Mouse (Mus musculus) inflammation-experienced regulatory T-cells, adult 6 months (primary cell): Measurements from ENCODE around the gene Cct8. TPM values are rescaled to one million over a fixed set of nuclear protein-coding genes. Genes with fewer than 3 reads are reported as not detected.

Source experiments
- ATAC-seq: one replicate; pipeline ENCODE4 v1.8.0; 2017
- polyA plus RNA-seq, 3 experiments: library from polyadenylated mRNA; unstranded; fragments of 100-300 nt; shearing (Covaris generic); gene quantifications; one replicate each; pipeline ENCODE4 v1.2.1; 2017

Cct8 gene
- polyA plus RNA-seq, 3 experiments from 2014 or later, result 400 to 466 (median 409) TPM

GRCm38 (mm10) chr16:87445110-87445509, 50.6 kb downstream of the Cct8 start:
- ATAC-seq, result no peak

- ATAC-seq, result no peak
Measured at GRCm38 (mm10) chr16:87444071-87444470, 51.6 kb downstream of the Cct8 start.

- ATAC-seq, result no peak
Measured at GRCm38 (mm10) chr16:87443245-87443644, 52.4 kb downstream of the Cct8 start.

- no peak for ATAC-seq
Measured at GRCm38 (mm10) chr16:87442291-87442690, 53.4 kb downstream of the Cct8 start.

- ATAC-seq, result peak; percentile 34
Measured at GRCm38 (mm10) chr16:87441089-87441488, 54.6 kb downstream of the Cct8 start.

- ATAC-seq, result peak; percentile 98
Measured at GRCm38 (mm10) chr16:87440184-87440686, 55.4 kb downstream of the Cct8 start, which contains the start of gene Rwdd2b. Gene Rwdd2b (minus strand): TSS chr16:87440573.

GRCm38 (mm10) chr16:87438697-87439096, 57.0 kb downstream of the Cct8 start:
- ATAC-seq, result no peak

- ATAC-seq, result no peak
Measured at GRCm38 (mm10) chr16:87437096-87437495, 58.6 kb downstream of the Cct8 start.

- ATAC-seq, result no peak
Measured at GRCm38 (mm10) chr16:87435411-87436205, 60.1 kb downstream of the Cct8 start.

- ATAC-seq, result no peak
Measured at GRCm38 (mm10) chr16:87434946-87435345, 60.7 kb downstream of the Cct8 start.

- no peak for ATAC-seq
Measured at GRCm38 (mm10) chr16:87434266-87434665, 61.4 kb downstream of the Cct8 start.

Other genes with a start within 250 kb of the Cct8 start
- 10 to 100 TPM; 15.0 to 20.7 (median 18.1) TPM for gene N6amt1, start 141.7 kb downstream of the Cct8 start, polyA plus RNA-seq
- 10 to 100 TPM; 29.4 to 30.9 (median 30.0) TPM for gene Ltn1, start 63.3 kb downstream of the Cct8 start, polyA plus RNA-seq
- gene Rwdd2b, start 55.3 kb downstream of the Cct8 start, polyA plus RNA-seq, result 10 to 100 TPM in 1 of 3 experiments, 1 to 10 TPM in 2; 7.1 to 14.5 (median 7.4) TPM
- gene Usp16, start 41.2 kb downstream of the Cct8 start, polyA plus RNA-seq, result 10 to 100 TPM; 45.9 to 61.9 (median 60.5) TPM
- gene Map3k7cl, start 57.5 kb upstream of the Cct8 start, polyA plus RNA-seq, result not detected
- 1 to 10 TPM; 1.6 to 3.7 (median 3.5) TPM for gene Bach1, start 203.1 kb upstream of the Cct8 start, polyA plus RNA-seq